Mouse (Mus musculus): ENCODE data around the gene Rdh16f1.
"Not testable (repeated sequence)": the region's sequence is repeated elsewhere in the genome, so short reads cannot be mapped to it uniquely, and the experiment has no call there.

Gene Rdh16f1

GRCm38 (mm10) chr10:127748847-127749612 is 10.6 kb upstream of the Rdh16f1 start:
- no peak for DNase-seq (ENCODE audit: low read depth, low spot score)

- no peak for DNase-seq (ENCODE audit: low read depth, low spot score)
Observed at GRCm38 (mm10) chr10:127750136-127750777, 9.3 kb upstream of the Rdh16f1 start.

GRCm38 (mm10) chr10:127751548-127751947 is 8.0 kb upstream of the Rdh16f1 start, which contains the start of gene Gpr182:
TSS of gene Gpr182 (minus strand) at chr10:127751732.
- no peak for DNase-seq (ENCODE audit: low read depth, low spot score)

GRCm38 (mm10) chr10:127754566-127755166 is 4.9 kb upstream of the Rdh16f1 start:
- DNase-seq (ENCODE audit: low read depth, low spot score): no peak

GRCm38 (mm10) chr10:127755246-127755645 is 4.3 kb upstream of the Rdh16f1 start:
- no peak for DNase-seq (ENCODE audit: low read depth, low spot score)

GRCm38 (mm10) chr10:127755770-127756468 is 3.7 kb upstream of the Rdh16f1 start:
- DNase-seq (ENCODE audit: low read depth, low spot score): no peak

- not testable (repeated sequence) for DNase-seq (ENCODE audit: low read depth, low spot score)
Observed at GRCm38 (mm10) chr10:127762926-127763325, 3.3 kb downstream of the Rdh16f1 start.

- DNase-seq (ENCODE audit: low read depth, low spot score): no peak
Observed at GRCm38 (mm10) chr10:127763914-127764680, 4.5 kb downstream of the Rdh16f1 start.

GRCm38 (mm10) chr10:127766564-127766963 is 7.0 kb downstream of the Rdh16f1 start:
- no peak for DNase-seq (ENCODE audit: low read depth, low spot score)

- DNase-seq (ENCODE audit: low read depth, low spot score): no peak
Observed at GRCm38 (mm10) chr10:127776011-127776410, 16.4 kb downstream of the Rdh16f1 start, which contains the start of gene Rdh9. TSS of gene Rdh9 (plus strand) at chr10:127776386.

GRCm38 (mm10) chr10:127782321-127782720 is 22.7 kb downstream of the Rdh16f1 start:
- not testable (repeated sequence) for DNase-seq (ENCODE audit: low read depth, low spot score)

- DNase-seq (ENCODE audit: low read depth, low spot score): not testable (repeated sequence)
Observed at GRCm38 (mm10) chr10:127785411-127785810, 25.8 kb downstream of the Rdh16f1 start.

GRCm38 (mm10) chr10:127799295-127799694 is 39.7 kb downstream of the Rdh16f1 start:
- DNase-seq (ENCODE audit: low read depth, low spot score): no peak

GRCm38 (mm10) chr10:127800891-127801290 is 41.3 kb downstream of the Rdh16f1 start, which contains the start of gene Rdh16:
TSS of gene Rdh16 (plus strand) at chr10:127801152.
- DNase-seq (ENCODE audit: low read depth, low spot score): no peak

- DNase-seq (ENCODE audit: low read depth, low spot score): no peak
Observed at GRCm38 (mm10) chr10:127801612-127802011, 42.0 kb downstream of the Rdh16f1 start.

- no peak for DNase-seq (ENCODE audit: low read depth, low spot score)
Observed at GRCm38 (mm10) chr10:127802236-127802635, 42.6 kb downstream of the Rdh16f1 start.

- DNase-seq (ENCODE audit: low read depth, low spot score): no peak
Observed at GRCm38 (mm10) chr10:127804416-127804815, 44.8 kb downstream of the Rdh16f1 start.

- DNase-seq (ENCODE audit: low read depth, low spot score): no peak
Observed at GRCm38 (mm10) chr10:127815888-127816287, 56.3 kb downstream of the Rdh16f1 start.

- not testable (repeated sequence) for DNase-seq (ENCODE audit: low read depth, low spot score)
Observed at GRCm38 (mm10) chr10:127817268-127817910, 57.8 kb downstream of the Rdh16f1 start.

GRCm38 (mm10) chr10:127821806-127822205 is 62.2 kb downstream of the Rdh16f1 start:
- DNase-seq (ENCODE audit: low read depth, low spot score): not testable (repeated sequence)

All from telencephalon, adult 2 months (tissue).